Mouse (Mus musculus) embryonic facial prominence, embryonic 10.5 days (tissue): ENCODE results near the gene Pot1a. TPM values are rescaled to one million over a fixed set of nuclear protein-coding genes. Genes with fewer than 3 reads are reported as not detected.
A peak's percentile ranks its signal among the peaks of the same experiment; 100 is the strongest.

Source experiments
- DNase-seq: peaks from one replicate; pipeline ENCODE4 v3.0.0-alpha.2; 2017; ENCODE audit warnings: low spot score
- H3K27ac ChIP-seq: fragments of 300-500 bp; sonication (generic); replicated peaks from 2 replicates; pipeline ENCODE4 v1.5.1; 2016; ENCODE audit warnings: mild to moderate bottlenecking
- H3K27me3 ChIP-seq: fragments of 300-500 bp; sonication (generic); replicated peaks from 2 replicates; pipeline ENCODE4 v1.6.1; 2016; ENCODE audit warnings: low read depth, mild to moderate bottlenecking; ENCODE audit not compliant: poor library complexity, severe bottlenecking
- H3K36me3 ChIP-seq: fragments of 300-500 bp; sonication (generic); replicated peaks from 2 replicates; pipeline ENCODE4 v1.6.1; 2016; ENCODE audit warnings: mild to moderate bottlenecking, moderate library complexity
- H3K4me1 ChIP-seq: fragments of 300-500 bp; sonication (generic); 2 replicates; pipeline ENCODE4 v1.6.1; 2016
- H3K4me3 ChIP-seq: fragments of 300-500 bp; sonication (generic); 2 replicates; pipeline ENCODE4 v1.5.1; 2016; ENCODE audit warnings: mild to moderate bottlenecking, moderate library complexity
- H3K9me3 ChIP-seq: fragments of 300-500 bp; sonication (generic); 2 replicates; pipeline ENCODE4 v1.6.1; 2016; ENCODE audit warnings: mild to moderate bottlenecking
- WGBS: fragments of 180-500 bp; shearing (Covaris S2); methylation state at CpG from one replicate; pipeline ENCODE4 v1.1.7; 2016; 5-methylcytosine and 5-hydroxymethylcytosine counted together
- polyA plus RNA-seq: library from polyadenylated mRNA; unstranded; fragments of >200 nt; fragmentation: Nextera tagmentation; extraction: Ambion mirVana; gene quantifications from 2 replicates; pipeline ENCODE4 v1.2.1, GENCODE M21; 2016

The Pot1a gene
- polyA plus RNA-seq = 38.1 and 41.1 TPM in 2 replicates

DNA sequence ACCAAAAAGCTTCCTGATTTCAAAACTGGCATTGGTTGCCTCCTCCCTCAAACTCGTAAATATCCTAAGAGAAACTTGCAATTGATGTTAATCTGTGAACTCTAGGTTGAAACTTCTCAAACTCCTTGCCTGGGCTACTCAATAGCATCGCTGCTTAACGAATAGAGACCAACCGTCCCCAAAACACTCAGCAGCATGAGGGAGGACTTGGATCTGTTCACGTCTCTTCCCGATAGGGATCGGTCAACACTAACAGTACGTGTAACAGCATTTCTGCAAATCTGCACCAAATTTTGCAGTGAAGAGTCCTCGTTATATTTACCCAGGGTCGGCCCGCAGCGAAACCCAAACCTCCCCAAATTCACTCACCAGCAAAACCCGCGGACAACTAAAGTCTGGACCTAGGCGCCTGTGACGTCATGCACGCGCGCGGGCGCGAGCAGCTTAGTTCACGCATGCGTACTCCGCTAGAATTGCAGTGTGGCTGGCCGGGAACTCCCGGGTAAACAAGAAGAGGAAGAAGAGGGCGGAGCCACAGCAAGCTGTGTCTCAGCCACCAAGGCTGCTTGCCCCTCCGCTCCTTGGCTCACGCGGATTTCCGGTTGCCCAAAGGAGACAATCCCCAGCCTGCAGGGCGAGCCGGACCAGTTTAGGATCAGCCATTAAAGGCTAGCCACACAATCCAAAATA is at the start of gene Pot1a:
TSS of gene Pot1a (minus strand) at position 441 of the 690 bp plus-strand sequence.
- Histone ChIP-seq H3K4me3 (peak within 1 kb of the TSS; percentile 69), H3K36me3 (peaks cover 14% of the 10 kb centered on the region), H3K27me3 (no peaks in the 10 kb centered on the region), H3K9me3 (no peaks in the 10 kb centered on the region), H3K27ac (peak within 1 kb of the TSS; percentile 89), H3K4me1 (peaks cover 16% of the 10 kb centered on the region)
- WGBS = under 1% methylated on average over 34 of the region's 34 CpGs
- DNase-seq = peak; percentile 97

DNA sequence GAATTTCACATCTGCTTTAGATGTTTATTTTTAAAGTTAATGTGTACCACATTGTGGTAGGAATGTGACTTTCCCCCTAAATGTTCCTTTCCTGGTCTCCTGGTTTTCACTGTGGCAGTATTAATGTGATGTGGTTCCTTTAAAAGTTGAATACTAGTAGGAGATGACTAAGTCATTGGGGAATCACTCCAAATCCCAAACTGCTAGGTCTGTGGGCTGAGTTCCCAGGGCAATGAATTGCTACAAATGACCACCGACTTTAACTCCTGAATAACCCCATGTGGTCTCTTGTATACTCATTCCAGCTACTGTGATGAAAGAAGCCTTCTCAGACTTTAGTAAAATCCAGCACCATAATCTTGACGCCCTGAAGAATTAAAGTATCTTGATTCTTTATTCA is 27.2 kb upstream of the Pot1a start:
- WGBS = 38% methylated on average over 2 of the region's 2 CpGs
- Histone ChIP-seq H3K9me3 (no peaks in the 10 kb centered on the region), H3K4me1 (no peaks in the 10 kb centered on the region), H3K27me3 (no peaks in the 10 kb centered on the region), H3K4me3 (no peak overlapping the region), H3K36me3 (no peaks in the 10 kb centered on the region), H3K27ac (no peak overlapping the region)
- no peak for DNase-seq

DNA sequence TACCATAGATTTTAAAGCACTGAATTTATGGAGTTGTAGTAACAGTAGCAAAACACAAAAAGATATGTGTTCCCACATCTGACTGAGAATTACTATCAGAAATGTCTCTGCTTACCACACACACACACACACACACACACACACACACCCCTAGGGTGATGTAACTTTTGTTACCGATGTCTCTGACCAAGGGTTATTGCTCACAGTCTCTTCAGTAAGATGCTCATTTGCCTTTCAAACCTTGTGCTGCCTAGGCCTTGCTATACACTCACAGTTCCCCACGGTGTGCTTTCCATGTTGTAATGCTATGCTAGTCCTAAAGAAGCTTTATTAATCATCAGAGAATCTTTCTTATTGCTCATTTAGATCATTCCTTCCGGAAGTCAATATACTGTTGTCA is 3.0 kb downstream of the Pot1a start:
- Histone ChIP-seq H3K4me1 (peaks cover 16% of the 10 kb centered on the region), H3K4me3 (no peak overlapping the region), H3K36me3 (peaks cover 27% of the 10 kb centered on the region), H3K9me3 (no peaks in the 10 kb centered on the region), H3K27ac (no peak overlapping the region), H3K27me3 (no peaks in the 10 kb centered on the region)
- 93% methylated on average over 3 of the region's 3 CpGs for WGBS
- DNase-seq = no peak

DNA sequence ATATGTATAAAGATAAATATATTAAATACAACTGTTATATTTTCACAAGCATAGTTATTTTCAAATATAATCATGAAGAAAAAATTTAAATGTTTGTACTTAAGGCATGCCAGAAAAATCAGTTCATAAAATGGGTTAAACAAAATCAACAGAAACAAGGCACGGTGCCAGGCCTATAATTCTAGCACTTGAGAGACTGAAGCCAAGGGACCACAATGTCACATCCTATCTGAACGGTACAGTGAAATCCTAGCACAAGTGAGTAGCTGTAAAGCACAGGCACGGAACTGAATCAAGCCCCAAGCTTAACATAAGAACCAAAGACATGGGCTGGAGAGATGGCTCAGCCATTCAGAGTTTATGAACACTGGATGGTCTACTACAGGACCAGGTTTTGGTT is 6.8 kb downstream of the Pot1a start:
- 93% methylated on average over 3 of the region's 3 CpGs for WGBS
- no peak for DNase-seq
- H3K9me3 ChIP-seq = no peaks in the 10 kb centered on the region
- H3K4me3 ChIP-seq = no peak overlapping the region
- no peak overlapping the region for H3K27ac ChIP-seq
- no peaks in the 10 kb centered on the region for H3K27me3 ChIP-seq
- H3K4me1 ChIP-seq = peaks cover 3% of the 10 kb centered on the region
- H3K36me3 ChIP-seq = peaks cover 48% of the 10 kb centered on the region

- 90% methylated on average over 6 of the region's 6 CpGs for WGBS
- no peaks in the 10 kb centered on the region for H3K4me1 ChIP-seq
- no peaks in the 10 kb centered on the region for H3K27me3 ChIP-seq
- DNase-seq = no peak
- H3K36me3 ChIP-seq = peaks cover 55% of the 10 kb centered on the region
- no peak overlapping the region for H3K4me3 ChIP-seq
- no peaks in the 10 kb centered on the region for H3K9me3 ChIP-seq
- H3K27ac ChIP-seq = no peak overlapping the region
Measured at GRCm38 (mm10) chr6:25801230-25801629, 7.8 kb downstream of the Pot1a start.

GRCm38 (mm10) chr6:25768238-25768637 is 40.8 kb downstream of the Pot1a start:
- Histone ChIP-seq H3K27me3 (no peaks in the 10 kb centered on the region), H3K36me3 (peaks cover 66% of the 10 kb centered on the region), H3K9me3 (no peaks in the 10 kb centered on the region), H3K4me1 (no peaks in the 10 kb centered on the region), H3K4me3 (no peak overlapping the region), H3K27ac (no peak overlapping the region)
- no peak for DNase-seq
- 91% methylated on average over 3 of the region's 3 CpGs for WGBS

DNA sequence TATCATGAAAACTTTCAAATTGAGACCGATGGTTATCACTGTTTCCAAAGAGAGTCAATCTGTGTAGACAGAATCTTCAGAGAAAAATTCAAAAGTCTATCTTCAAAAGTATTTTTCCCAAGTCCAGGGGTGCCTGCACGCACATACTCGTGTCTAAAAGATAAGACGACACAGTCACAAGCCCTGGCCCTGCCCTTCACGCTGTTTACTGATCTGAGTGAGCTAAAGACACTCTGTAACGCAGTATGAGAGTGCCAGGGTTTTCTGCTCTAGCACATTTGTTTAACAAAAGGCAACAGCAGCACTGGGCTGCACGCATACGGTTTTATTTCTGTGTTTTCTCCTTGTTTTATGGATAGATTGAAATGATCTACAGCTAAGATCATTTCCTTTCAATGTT is 41.5 kb downstream of the Pot1a start:
- H3K4me1 ChIP-seq = no peaks in the 10 kb centered on the region
- H3K36me3 ChIP-seq = peaks cover 68% of the 10 kb centered on the region
- H3K9me3 ChIP-seq = no peaks in the 10 kb centered on the region
- 93% methylated on average over 8 of the region's 8 CpGs for WGBS
- DNase-seq = no peak
- H3K27me3 ChIP-seq = no peaks in the 10 kb centered on the region
- no peak overlapping the region for H3K27ac ChIP-seq
- no peak overlapping the region for H3K4me3 ChIP-seq

GRCm38 (mm10) chr6:25767073-25767472 is 42.0 kb downstream of the Pot1a start:
- H3K9me3 ChIP-seq = no peaks in the 10 kb centered on the region
- no peak overlapping the region for H3K4me3 ChIP-seq
- 77% methylated on average over 7 of the region's 7 CpGs for whole genome bisulfite sequencing
- H3K36me3 ChIP-seq = peaks cover 68% of the 10 kb centered on the region
- no peaks in the 10 kb centered on the region for H3K4me1 ChIP-seq
- no peaks in the 10 kb centered on the region for H3K27me3 ChIP-seq
- no peak overlapping the region for H3K27ac ChIP-seq
- no peak for DNase-seq

DNA sequence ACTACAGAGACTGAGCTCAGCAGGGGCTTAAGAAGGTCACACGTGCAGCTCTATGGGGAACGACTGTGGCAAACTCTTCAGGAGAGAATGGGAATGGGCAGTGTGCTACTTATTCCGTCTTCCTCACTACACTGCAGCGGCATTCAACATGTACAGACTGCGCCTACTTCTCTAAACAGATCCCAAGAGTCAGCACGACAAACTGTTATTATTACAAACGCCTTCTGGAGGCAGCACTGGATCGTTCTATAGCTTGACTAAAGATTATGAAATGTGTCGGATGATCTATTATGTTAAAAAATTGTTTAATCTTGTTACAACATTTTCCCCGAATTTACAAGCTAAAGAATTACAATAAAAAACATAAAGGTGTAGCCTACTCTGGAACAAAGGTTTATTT is 42.8 kb downstream of the Pot1a start:
- no peaks in the 10 kb centered on the region for H3K27me3 ChIP-seq
- H3K9me3 ChIP-seq = no peaks in the 10 kb centered on the region
- DNase-seq = no peak
- 92% methylated on average over 10 of the region's 10 CpGs for WGBS
- no peaks in the 10 kb centered on the region for H3K4me1 ChIP-seq
- H3K27ac ChIP-seq = no peak overlapping the region
- H3K4me3 ChIP-seq = no peak overlapping the region
- peaks cover 71% of the 10 kb centered on the region for H3K36me3 ChIP-seq

GRCm38 (mm10) chr6:25752651-25753050 is 56.4 kb downstream of the Pot1a start:
- peaks cover 69% of the 10 kb centered on the region for H3K36me3 ChIP-seq
- H3K4me3 ChIP-seq = no peak overlapping the region
- WGBS = 91% methylated on average over 1 of the region's 1 CpGs
- DNase-seq = no peak
- H3K4me1 ChIP-seq = no peaks in the 10 kb centered on the region
- H3K9me3 ChIP-seq = no peaks in the 10 kb centered on the region
- H3K27me3 ChIP-seq = no peaks in the 10 kb centered on the region
- no peak overlapping the region for H3K27ac ChIP-seq

DNA sequence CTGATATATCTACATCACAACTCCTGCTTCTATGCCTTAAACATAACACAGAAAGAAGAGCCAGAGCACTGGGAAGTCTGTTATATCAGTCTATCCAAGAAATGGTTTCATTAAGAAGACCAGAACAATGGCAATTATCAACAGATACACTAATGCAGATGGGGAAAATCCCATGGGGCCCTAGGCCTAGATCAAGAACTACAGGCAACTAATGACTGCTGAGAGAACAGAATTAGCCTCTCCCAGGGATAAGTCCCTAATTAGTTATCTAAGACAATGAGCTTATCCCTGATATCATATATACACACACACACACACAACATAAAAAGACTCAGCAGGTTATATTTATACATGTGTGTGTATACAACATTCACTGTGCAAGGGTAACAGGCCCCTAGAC is 72.5 kb downstream of the Pot1a start:
- Histone ChIP-seq H3K4me3 (no peak overlapping the region), H3K36me3 (no peaks in the 10 kb centered on the region; the same call in 1 of the 2 replicates), H3K27ac (no peak overlapping the region), H3K4me1 (no peaks in the 10 kb centered on the region), H3K27me3 (no peaks in the 10 kb centered on the region), H3K9me3 (no peaks in the 10 kb centered on the region)
- DNase-seq = no peak

- H3K4me1 ChIP-seq = no peaks in the 10 kb centered on the region
- H3K4me3 ChIP-seq = no peak overlapping the region
- no peaks in the 10 kb centered on the region for H3K9me3 ChIP-seq
- H3K27me3 ChIP-seq = no peaks in the 10 kb centered on the region
- no peak overlapping the region for H3K27ac ChIP-seq
- 91% methylated on average over 1 of the region's 1 CpGs for WGBS
- H3K36me3 ChIP-seq = no peaks in the 10 kb centered on the region
- no peak for DNase-seq
Measured at GRCm38 (mm10) chr6:25726560-25726959, 82.5 kb downstream of the Pot1a start.

GRCm38 (mm10) chr6:25710601-25711000 is 98.4 kb downstream of the Pot1a start:
- Histone ChIP-seq H3K4me3 (no peak overlapping the region), H3K27ac (no peak overlapping the region), H3K36me3 (no peaks in the 10 kb centered on the region), H3K27me3 (no peaks in the 10 kb centered on the region), H3K4me1 (no peaks in the 10 kb centered on the region; the same call in 1 of the 2 replicates), H3K9me3 (no peaks in the 10 kb centered on the region)
- 33% methylated on average over 2 of the region's 2 CpGs for WGBS
- no peak for DNase-seq
